Mouse (Mus musculus): ENCODE results near the gene Zbtb5. TPM values are rescaled to one million over a fixed set of nuclear protein-coding genes. Genes with fewer than 3 reads are reported as not detected.
A peak's percentile ranks its signal among the peaks of the same experiment; 100 is the strongest.

Zbtb5 gene
- polyA plus RNA-seq, 1 experiment from 2014 or later, result 19.4 TPM

- WGBS, result 85% methylated on average over 10 of the region's 10 CpGs
Measured at GRCm38 (mm10) chr4:45036048-45036447, 23.8 kb upstream of the Zbtb5 start.

GRCm38 (mm10) chr4:45034693-45035628 lies 22.7 kb upstream of the Zbtb5 start:
- Histone ChIP-seq H3K9ac (no peak overlapping the region), H3K4me3 (no peak overlapping the region), H3K27me3 (no peaks in the 10 kb centered on the region), H3K4me2 (no peak overlapping the region), H3K27ac (no peak overlapping the region), H3K9me3 (no peaks in the 10 kb centered on the region), H3K36me3 (peaks cover 22% of the 10 kb centered on the region), H3K4me1 (peaks cover 8% of the 10 kb centered on the region; the same call in 1 of the 2 replicates)
- WGBS, result 41% methylated on average over 16 of the region's 16 CpGs
- ATAC-seq (ENCODE audit: borderline replicate concordance, extremely low read depth, low FRiP score, low TSS enrichment), result no peak

More at GRCm38 (mm10) chr4:45036048-45036447, 23.8 kb upstream of the Zbtb5 start:
- Histone ChIP-seq H3K4me1 (peaks cover 8% of the 10 kb centered on the region; the same call in 1 of the 2 replicates), H3K4me3 (no peak overlapping the region), H3K4me2 (no peak overlapping the region), H3K27me3 (no peaks in the 10 kb centered on the region), H3K9me3 (no peaks in the 10 kb centered on the region), H3K36me3 (peaks cover 29% of the 10 kb centered on the region), H3K27ac (no peak overlapping the region), H3K9ac (no peak overlapping the region)
- no peak for ATAC-seq (ENCODE audit: borderline replicate concordance, extremely low read depth, low FRiP score, low TSS enrichment)

- WGBS, result 80% methylated on average over 9 of the region's 9 CpGs
- peaks cover 22% of the 10 kb centered on the region for H3K36me3 ChIP-seq
- H3K9me3 ChIP-seq, result no peaks in the 10 kb centered on the region
- H3K27ac ChIP-seq, result no peak overlapping the region
- H3K4me3 ChIP-seq, result no peak overlapping the region
- no peak for ATAC-seq (ENCODE audit: borderline replicate concordance, extremely low read depth, low FRiP score, low TSS enrichment)
- H3K9ac ChIP-seq, result no peak overlapping the region
- H3K4me2 ChIP-seq, result no peak overlapping the region
- peaks cover 5% of the 10 kb centered on the region; the same call in 1 of the 2 replicates for H3K4me1 ChIP-seq
- no peaks in the 10 kb centered on the region for H3K27me3 ChIP-seq
Measured at GRCm38 (mm10) chr4:45032586-45032985, 20.4 kb upstream of the Zbtb5 start.

- 85% methylated on average over 4 of the region's 4 CpGs for WGBS
- no peak overlapping the region for H3K4me3 ChIP-seq
- no peaks in the 10 kb centered on the region for H3K9me3 ChIP-seq
- H3K27ac ChIP-seq, result no peak overlapping the region
- no peak overlapping the region for H3K9ac ChIP-seq
- no peak overlapping the region for H3K4me2 ChIP-seq
- no peak for ATAC-seq (ENCODE audit: borderline replicate concordance, extremely low read depth, low FRiP score, low TSS enrichment)
- no peaks in the 10 kb centered on the region for H3K4me1 ChIP-seq
- peaks cover 14% of the 10 kb centered on the region; the same call in 1 of the 2 replicates for H3K36me3 ChIP-seq
- no peaks in the 10 kb centered on the region for H3K27me3 ChIP-seq
Measured at GRCm38 (mm10) chr4:45026459-45026858, 14.2 kb upstream of the Zbtb5 start.

GRCm38 (mm10) chr4:45019009-45019408 lies 6.8 kb upstream of the Zbtb5 start:
- ATAC-seq (ENCODE audit: borderline replicate concordance, extremely low read depth, low FRiP score, low TSS enrichment), result no peak
- Histone ChIP-seq H3K9ac (peak overlapping the region; percentile 59), H3K27me3 (no peaks in the 10 kb centered on the region), H3K9me3 (no peaks in the 10 kb centered on the region), H3K4me2 (peak overlapping the region; percentile 94), H3K4me1 (peaks cover 19% of the 10 kb centered on the region), H3K4me3 (peak overlapping the region; percentile 68), H3K36me3 (peaks cover 8% of the 10 kb centered on the region; the same call in 1 of the 2 replicates), H3K27ac (no peak overlapping the region)
- 1% methylated on average over 14 of the region's 14 CpGs for WGBS

GRCm38 (mm10) chr4:45018452-45018980 lies 6.3 kb upstream of the Zbtb5 start, which contains the start of gene Polr1e:
TSS of gene Polr1e (plus strand) at chr4:45018583.
- H3K4me2 ChIP-seq, result peak within 1 kb of the TSS; percentile 94
- peak; percentile 94 for ATAC-seq (ENCODE audit: borderline replicate concordance, extremely low read depth, low FRiP score, low TSS enrichment)
- peaks cover 22% of the 10 kb centered on the region for H3K4me1 ChIP-seq
- under 1% methylated on average over 29 of the region's 29 CpGs for WGBS
- H3K9me3 ChIP-seq, result no peaks in the 10 kb centered on the region
- H3K27ac ChIP-seq, result no peak within 1 kb of the TSS
- peak within 1 kb of the TSS; percentile 59 for H3K9ac ChIP-seq
- H3K4me3 ChIP-seq, result peak within 1 kb of the TSS; percentile 68
- peaks cover 5% of the 10 kb centered on the region; the same call in 1 of the 2 replicates for H3K36me3 ChIP-seq
- no peaks in the 10 kb centered on the region for H3K27me3 ChIP-seq

GRCm38 (mm10) chr4:45015615-45016014 lies 3.4 kb upstream of the Zbtb5 start:
- no peaks in the 10 kb centered on the region for H3K27me3 ChIP-seq
- H3K4me2 ChIP-seq, result no peak overlapping the region
- no peak overlapping the region for H3K9ac ChIP-seq
- H3K4me3 ChIP-seq, result no peak overlapping the region
- WGBS, result 13% methylated on average over 3 of the region's 3 CpGs
- ATAC-seq (ENCODE audit: borderline replicate concordance, extremely low read depth, low FRiP score, low TSS enrichment), result no peak
- no peak overlapping the region for H3K27ac ChIP-seq
- H3K9me3 ChIP-seq, result no peaks in the 10 kb centered on the region
- peaks cover 31% of the 10 kb centered on the region for H3K4me1 ChIP-seq
- H3K36me3 ChIP-seq, result no peaks in the 10 kb centered on the region

GRCm38 (mm10) chr4:45013537-45013936 lies 1.3 kb upstream of the Zbtb5 start:
- Histone ChIP-seq H3K27ac (peak overlapping the region; percentile 72; the same call in 1 of the 2 replicates), H3K4me1 (peaks cover 25% of the 10 kb centered on the region)

GRCm38 (mm10) chr4:45013031-45013431 lies 819 bp upstream of the Zbtb5 start:
- 1% methylated on average over 13 of the region's 13 CpGs for whole genome bisulfite sequencing

More at GRCm38 (mm10) chr4:45013537-45013936, 1.3 kb upstream of the Zbtb5 start:
- H3K9ac ChIP-seq, result peak overlapping the region; percentile 81
- peak overlapping the region; percentile 74 for H3K4me2 ChIP-seq
- H3K4me3 ChIP-seq, result peak overlapping the region; percentile 73
- no peaks in the 10 kb centered on the region for H3K9me3 ChIP-seq
- H3K36me3 ChIP-seq, result no peaks in the 10 kb centered on the region
- no peak for ATAC-seq (ENCODE audit: borderline replicate concordance, extremely low read depth, low FRiP score, low TSS enrichment)
- 5% methylated on average over 2 of the region's 2 CpGs for WGBS
- H3K27me3 ChIP-seq, result no peaks in the 10 kb centered on the region

GRCm38 (mm10) chr4:45011581-45012104 lies 569 bp downstream of the Zbtb5 start:
- ATAC-seq (ENCODE audit: borderline replicate concordance, extremely low read depth, low FRiP score, low TSS enrichment), result peak; percentile 76
- Histone ChIP-seq H3K9ac (peak overlapping the region; percentile 94), H3K4me3 (peak overlapping the region; percentile 94), H3K27ac (peak overlapping the region; percentile 99), H3K36me3 (no peaks in the 10 kb centered on the region), H3K27me3 (no peaks in the 10 kb centered on the region), H3K9me3 (no peaks in the 10 kb centered on the region), H3K4me1 (peaks cover 20% of the 10 kb centered on the region), H3K4me2 (peak overlapping the region; percentile 71)
- WGBS, result under 1% methylated on average over 31 of the region's 31 CpGs

More at GRCm38 (mm10) chr4:45013031-45013431, 819 bp upstream of the Zbtb5 start:
- Histone ChIP-seq H3K4me1 (peaks cover 23% of the 10 kb centered on the region), H3K27ac (peak overlapping the region; percentile 72), H3K27me3 (no peaks in the 10 kb centered on the region), H3K9me3 (no peaks in the 10 kb centered on the region), H3K4me2 (peak overlapping the region; percentile 74), H3K36me3 (no peaks in the 10 kb centered on the region), H3K4me3 (peak overlapping the region; percentile 73), H3K9ac (peak overlapping the region; percentile 81)
- no peak for ATAC-seq (ENCODE audit: borderline replicate concordance, extremely low read depth, low FRiP score, low TSS enrichment)

GRCm38 (mm10) chr4:45010806-45011415 lies 1.3 kb downstream of the Zbtb5 start:
- no peaks in the 10 kb centered on the region for H3K9me3 ChIP-seq
- peak overlapping the region; percentile 99 for H3K27ac ChIP-seq
- no peak for ATAC-seq (ENCODE audit: borderline replicate concordance, extremely low read depth, low FRiP score, low TSS enrichment)
- H3K4me2 ChIP-seq, result peak overlapping the region; percentile 71
- H3K36me3 ChIP-seq, result no peaks in the 10 kb centered on the region
- H3K9ac ChIP-seq, result peak overlapping the region; percentile 94
- 5% methylated on average over 11 of the region's 11 CpGs for WGBS
- peak overlapping the region; percentile 94 for H3K4me3 ChIP-seq
- peaks cover 20% of the 10 kb centered on the region for H3K4me1 ChIP-seq
- no peaks in the 10 kb centered on the region for H3K27me3 ChIP-seq
